Mouse (Mus musculus) kidney, adult 2 months (tissue): ENCODE data around the gene Ttc28.

Experiments used
- CTCF ChIP-seq: fragments of 200-500 bp; conservative IDR thresholded peaks from 2 replicates; pipeline ENCODE4 v1.5.1; 2011; ENCODE audit warnings: low read depth, mild to moderate bottlenecking, control low read depth, low read length, moderate library complexity, mixed read lengths; ENCODE audit not compliant: insufficient read depth, insufficient read length
- POLR2A ChIP-seq: fragments of 200-500 bp; IDR thresholded peaks from one replicate; pipeline ENCODE4 v1.6.1; 2011; ENCODE audit warnings: low read depth, low read length, control low read depth

GRCm38 (mm10) chr5:110877666-110878505, 1.7 kb upstream of the Ttc28 start:
- TF ChIP-seq POLR2A = no peak
- TF ChIP-seq CTCF = no peak
